Mouse (Mus musculus) liver, postnatal 0 days (tissue): Measurements from ENCODE around the gene Pcyt1a.

Source experiments
- CTCF ChIP-seq: sonication (generic); IDR thresholded peaks from 2 replicates; pipeline ENCODE4 v1.5.1; 2016; ENCODE audit warnings: antibody characterized with exemption, low read depth
- EP300 ChIP-seq: IDR thresholded peaks from 2 replicates; pipeline ENCODE4 v1.6.1; 2016; ENCODE audit warnings: antibody characterized with exemption, low read depth, mild to moderate bottlenecking

DNA sequence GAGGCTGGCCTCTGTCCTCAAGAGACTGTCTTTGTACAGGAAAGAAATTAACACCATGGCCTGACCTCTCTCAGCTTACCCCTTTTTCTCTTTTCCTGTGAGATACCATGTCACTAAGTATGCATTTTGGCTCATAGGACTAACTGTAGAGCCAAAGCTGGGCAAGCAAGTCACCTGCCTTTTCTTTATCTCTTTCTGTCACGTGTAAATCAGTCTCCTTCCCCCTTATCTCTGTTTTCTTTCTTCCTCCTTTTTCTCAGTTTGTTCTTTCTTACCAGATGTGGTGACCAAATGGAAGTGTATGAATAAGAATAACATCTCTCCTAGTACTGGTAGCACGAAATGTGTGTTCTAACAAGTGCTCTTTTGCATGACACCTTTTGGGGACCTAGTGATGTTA lies 45.8 kb upstream of the Pcyt1a start:
- TF ChIP-seq CTCF, result no peak
- no peak for TF ChIP-seq EP300
